Mouse (Mus musculus): ENCODE results near the gene Gm49333.

DNA sequence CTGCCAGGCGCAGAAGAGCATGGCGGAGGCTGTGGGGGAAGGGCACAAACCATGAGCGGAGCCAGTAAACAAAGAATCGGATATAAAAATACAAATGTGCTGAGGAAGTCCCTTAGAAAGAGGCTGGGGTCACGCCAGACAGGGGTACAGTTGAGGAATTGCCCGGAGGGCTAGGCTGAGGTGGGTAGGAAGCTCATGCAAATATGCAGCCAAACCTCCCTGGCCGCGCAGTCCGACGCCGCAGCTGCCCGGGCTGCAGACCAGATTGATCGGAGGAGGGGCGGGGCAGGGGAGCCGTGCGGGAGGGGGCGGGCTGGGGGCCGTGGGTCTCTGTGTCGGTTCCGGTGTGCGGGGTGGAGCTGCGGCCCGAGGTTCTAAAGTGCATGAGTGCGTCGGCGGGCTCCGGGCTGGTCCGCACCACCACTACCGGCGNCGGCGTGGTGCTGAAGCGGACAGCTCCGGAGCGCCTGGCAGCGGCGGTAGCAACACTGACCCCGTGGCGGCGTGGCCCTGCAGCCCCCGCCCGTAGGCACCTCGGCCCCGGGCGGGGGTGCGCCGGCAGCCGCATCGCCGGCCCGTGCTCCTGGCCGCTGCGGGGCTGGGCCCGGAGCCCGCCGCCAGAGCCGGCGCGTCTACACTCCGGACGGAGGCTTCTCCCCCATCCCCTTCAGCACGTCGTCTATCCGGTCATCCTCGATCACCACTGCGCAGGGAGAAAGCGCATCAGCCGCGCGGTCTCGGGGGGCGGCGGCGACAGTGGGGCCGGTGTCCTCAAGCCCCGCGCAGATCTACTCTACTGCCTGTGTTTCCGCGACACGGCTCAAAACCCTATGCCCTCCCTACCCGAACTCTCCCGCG is 8.4 kb downstream of the Gm49333 start:
- TF ChIP-seq CTCF (IDR thresholded peaks at IDR 0.05; ENCODE audit: low read depth, low read length) (no peak), POLR2A (IDR thresholded peaks at IDR 0.05; ENCODE audit: extremely low read depth, insufficient read depth, low read length) (no peak)
